Mouse (Mus musculus): ENCODE results near the gene Cfap99. TPM values are rescaled to one million over a fixed set of nuclear protein-coding genes. Genes with fewer than 3 reads are reported as not detected.

Gene Cfap99
- polyA plus RNA-seq, 1 experiment, result 23.1 TPM

- Histone ChIP-seq H3K36me3 (ENCODE audit: control insufficient read depth, insufficient read depth, low read length) (peaks cover 1% of the 10 kb centered on the region; the same call in 1 of the 2 replicates), H3K4me3 (ENCODE audit: control insufficient read depth, low read depth, low read length) (no peak overlapping the region), H3K27me3 (ENCODE audit: control insufficient read depth, insufficient read depth, low read length) (no peaks in the 10 kb centered on the region), H3K4me1 (ENCODE audit: control insufficient read depth, insufficient read depth, low read length) (no peaks in the 10 kb centered on the region), H3K27ac (ENCODE audit: control insufficient read depth, insufficient read depth, low read depth, low read length) (no peak overlapping the region)
- TF ChIP-seq POLR2A (IDR thresholded peaks at IDR 0.05; ENCODE audit: control insufficient read depth, low read depth, low read length) (no peak), CTCF (IDR thresholded peaks at IDR 0.05; ENCODE audit: control insufficient read depth, insufficient read depth, insufficient replicate concordance, low read depth, low read length) (no peak)
These were observed 63.8 kb downstream of the Cfap99 start for GRCm38 (mm10) chr5:34352084-34352631.

- H3K4me1 ChIP-seq (ENCODE audit: control insufficient read depth, insufficient read depth, low read length), result no peaks in the 10 kb centered on the region
- TF ChIP-seq POLR2A (IDR thresholded peaks at IDR 0.05; ENCODE audit: control insufficient read depth, low read depth, low read length) (no peak), CTCF (IDR thresholded peaks at IDR 0.05; ENCODE audit: control insufficient read depth, insufficient read depth, insufficient replicate concordance, low read depth, low read length) (no peak)
- no peak overlapping the region for H3K27ac ChIP-seq (ENCODE audit: control insufficient read depth, insufficient read depth, low read depth, low read length)
These were observed 71.9 kb downstream of the Cfap99 start for GRCm38 (mm10) chr5:34360261-34360660.

GRCm38 (mm10) chr5:34363115-34363514 is 74.7 kb downstream of the Cfap99 start:
- TF ChIP-seq POLR2A (IDR thresholded peaks at IDR 0.05; ENCODE audit: control insufficient read depth, low read depth, low read length) (no peak), CTCF (IDR thresholded peaks at IDR 0.05; ENCODE audit: control insufficient read depth, insufficient read depth, insufficient replicate concordance, low read depth, low read length) (no peak)
- no peak overlapping the region for H3K4me3 ChIP-seq (ENCODE audit: control insufficient read depth, low read depth, low read length)
- H3K36me3 ChIP-seq (ENCODE audit: control insufficient read depth, insufficient read depth, low read length), result no peaks in the 10 kb centered on the region
- no peaks in the 10 kb centered on the region for H3K27me3 ChIP-seq (ENCODE audit: control insufficient read depth, insufficient read depth, low read length)
- H3K27ac ChIP-seq (ENCODE audit: control insufficient read depth, insufficient read depth, low read depth, low read length), result no peak overlapping the region
- H3K4me1 ChIP-seq (ENCODE audit: control insufficient read depth, insufficient read depth, low read length), result no peaks in the 10 kb centered on the region

More at GRCm38 (mm10) chr5:34360261-34360660, 71.9 kb downstream of the Cfap99 start:
- no peaks in the 10 kb centered on the region for H3K36me3 ChIP-seq (ENCODE audit: control insufficient read depth, insufficient read depth, low read length)
- no peaks in the 10 kb centered on the region for H3K27me3 ChIP-seq (ENCODE audit: control insufficient read depth, insufficient read depth, low read length)
- no peak overlapping the region for H3K4me3 ChIP-seq (ENCODE audit: control insufficient read depth, low read depth, low read length)

- no peak for TF ChIP-seq POLR2A (IDR thresholded peaks at IDR 0.05; ENCODE audit: control insufficient read depth, low read depth, low read length)
- no peak for TF ChIP-seq CTCF (IDR thresholded peaks at IDR 0.05; ENCODE audit: control insufficient read depth, insufficient read depth, insufficient replicate concordance, low read depth, low read length)
- Histone ChIP-seq H3K27me3 (ENCODE audit: control insufficient read depth, insufficient read depth, low read length) (no peaks in the 10 kb centered on the region), H3K4me3 (ENCODE audit: control insufficient read depth, low read depth, low read length) (peak overlapping the region; percentile 95), H3K27ac (ENCODE audit: control insufficient read depth, insufficient read depth, low read depth, low read length) (peak overlapping the region; percentile 90), H3K4me1 (ENCODE audit: control insufficient read depth, insufficient read depth, low read length) (peaks cover 11% of the 10 kb centered on the region), H3K36me3 (ENCODE audit: control insufficient read depth, insufficient read depth, low read length) (no peaks in the 10 kb centered on the region)
These were observed 80.3 kb downstream of the Cfap99 start for GRCm38 (mm10) chr5:34368551-34369290.

- no peaks in the 10 kb centered on the region for H3K27me3 ChIP-seq (ENCODE audit: control insufficient read depth, insufficient read depth, low read length)
- peaks cover 11% of the 10 kb centered on the region for H3K4me1 ChIP-seq (ENCODE audit: control insufficient read depth, insufficient read depth, low read length)
- no peaks in the 10 kb centered on the region for H3K36me3 ChIP-seq (ENCODE audit: control insufficient read depth, insufficient read depth, low read length)
- peak within 1 kb of the TSS; percentile 98 for H3K4me3 ChIP-seq (ENCODE audit: control insufficient read depth, low read depth, low read length)
- H3K27ac ChIP-seq (ENCODE audit: control insufficient read depth, insufficient read depth, low read depth, low read length), result peak within 1 kb of the TSS; percentile 90
- TF ChIP-seq POLR2A (IDR thresholded peaks at IDR 0.05; ENCODE audit: control insufficient read depth, low read depth, low read length), result peak; percentile 83
- no peak for TF ChIP-seq CTCF (IDR thresholded peaks at IDR 0.05; ENCODE audit: control insufficient read depth, insufficient read depth, insufficient replicate concordance, low read depth, low read length)
These were observed 81.1 kb downstream of the Cfap99 start, which contains the start of gene Fam193a for GRCm38 (mm10) chr5:34369341-34370021. TSS of gene Fam193a (plus strand) at chr5:34369933.

GRCm38 (mm10) chr5:34370022-34370823 is 81.8 kb downstream of the Cfap99 start:
- Histone ChIP-seq H3K36me3 (ENCODE audit: control insufficient read depth, insufficient read depth, low read length) (no peaks in the 10 kb centered on the region), H3K27ac (ENCODE audit: control insufficient read depth, insufficient read depth, low read depth, low read length) (peak overlapping the region; percentile 85), H3K4me3 (ENCODE audit: control insufficient read depth, low read depth, low read length) (peak overlapping the region; percentile 98), H3K4me1 (ENCODE audit: control insufficient read depth, insufficient read depth, low read length) (peaks cover 11% of the 10 kb centered on the region), H3K27me3 (ENCODE audit: control insufficient read depth, insufficient read depth, low read length) (no peaks in the 10 kb centered on the region)
- TF ChIP-seq POLR2A (IDR thresholded peaks at IDR 0.05; ENCODE audit: control insufficient read depth, low read depth, low read length) (no peak), CTCF (IDR thresholded peaks at IDR 0.05; ENCODE audit: control insufficient read depth, insufficient read depth, insufficient replicate concordance, low read depth, low read length) (no peak)
